Mouse (Mus musculus) NIH3T3 (cell line): ENCODE results near the gene Srebf1.

Experiments used
- DNase-seq: peaks from one replicate; pipeline ENCODE4 v3.0.0-alpha.2; 2012; ENCODE audit warnings: low read depth

The Srebf1 gene

DNA sequence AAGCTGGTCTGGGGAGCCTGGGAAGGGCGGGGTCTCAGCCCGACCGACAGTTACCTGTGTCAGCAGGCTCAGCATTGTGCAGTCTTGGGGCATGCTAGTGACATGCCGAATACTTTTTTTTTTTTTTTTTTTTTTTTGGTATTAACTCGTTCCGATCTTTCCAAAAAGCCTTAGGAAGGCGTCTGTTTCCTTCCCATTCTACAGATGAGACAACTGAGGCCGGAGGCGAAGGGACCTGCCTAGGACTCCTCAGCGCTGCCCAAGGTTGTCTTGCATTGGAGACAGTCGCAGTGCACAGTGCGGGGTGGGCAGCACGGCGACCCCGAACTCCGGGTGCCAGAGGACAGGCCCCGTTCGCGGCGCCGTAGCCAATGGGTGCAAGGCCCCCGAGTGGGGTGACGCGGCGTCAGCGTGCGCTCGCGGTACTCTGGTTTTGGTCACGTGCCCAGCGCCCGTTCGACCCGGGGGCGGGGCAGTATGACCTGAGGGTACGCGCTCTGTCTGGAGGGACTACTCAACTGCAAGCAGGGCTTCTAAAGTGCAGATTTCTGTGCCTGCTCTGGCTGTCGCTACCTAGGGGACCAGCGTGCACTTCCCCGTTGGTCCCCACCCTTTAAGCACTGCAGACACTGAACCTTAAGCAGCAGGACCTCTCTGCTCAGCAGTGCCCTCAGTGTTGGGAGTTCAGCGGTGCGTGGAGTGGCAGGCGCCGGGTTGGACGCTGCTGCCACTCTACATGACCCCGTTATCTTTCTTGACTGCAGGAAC, at the start of gene Srebf1:
Gene Srebf1, minus strand, starts transcription at position 113 of the 768 bp plus-strand sequence.
- no peak for DNase-seq

DNA sequence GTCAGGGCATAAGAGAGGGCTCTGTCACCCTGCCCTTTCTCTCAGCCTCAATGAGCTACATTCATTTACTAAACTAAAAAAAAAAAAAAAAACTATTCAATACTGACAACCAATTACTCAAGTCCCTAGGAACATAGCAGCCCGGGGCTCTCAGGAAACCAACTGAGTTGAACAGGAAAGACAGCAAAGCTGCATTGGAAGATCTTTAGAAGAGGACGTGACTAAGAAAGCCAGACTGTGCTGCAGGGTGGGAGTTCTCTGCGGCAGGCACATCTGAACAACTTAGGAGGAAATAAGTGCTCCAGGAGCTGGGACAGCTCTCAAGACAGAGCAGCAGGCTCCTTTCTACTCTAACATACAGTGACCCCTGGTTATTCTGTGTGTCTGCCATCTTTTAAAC, 46.2 kb upstream of the Srebf1 start:
- no peak for DNase-seq

- no peak for DNase-seq
These were observed 43.0 kb upstream of the Srebf1 start for GRCm38 (mm10) chr11:60265271-60265985.

GRCm38 (mm10) chr11:60264651-60265050, 42.3 kb upstream of the Srebf1 start:
- DNase-seq = no peak

DNA sequence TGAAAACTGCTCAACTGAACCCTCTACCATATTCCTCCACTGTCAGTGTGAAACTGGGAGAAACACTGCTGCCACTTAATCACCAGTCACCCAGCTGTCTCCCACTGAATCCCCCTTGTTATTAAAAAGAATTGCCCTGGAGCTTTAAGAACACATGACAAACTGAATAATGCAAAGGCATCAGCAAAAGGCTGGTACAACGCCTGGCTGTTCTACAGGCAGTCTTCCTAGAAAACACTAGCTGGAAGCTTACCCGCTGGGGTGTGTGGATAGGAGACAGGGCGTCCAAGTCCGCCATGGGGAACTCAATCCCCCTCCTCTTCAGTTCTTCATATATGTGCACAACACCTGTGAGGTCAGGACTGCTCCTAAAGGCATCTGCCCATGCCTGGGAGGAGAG, 40.0 kb upstream of the Srebf1 start:
- DNase-seq = no peak

DNA sequence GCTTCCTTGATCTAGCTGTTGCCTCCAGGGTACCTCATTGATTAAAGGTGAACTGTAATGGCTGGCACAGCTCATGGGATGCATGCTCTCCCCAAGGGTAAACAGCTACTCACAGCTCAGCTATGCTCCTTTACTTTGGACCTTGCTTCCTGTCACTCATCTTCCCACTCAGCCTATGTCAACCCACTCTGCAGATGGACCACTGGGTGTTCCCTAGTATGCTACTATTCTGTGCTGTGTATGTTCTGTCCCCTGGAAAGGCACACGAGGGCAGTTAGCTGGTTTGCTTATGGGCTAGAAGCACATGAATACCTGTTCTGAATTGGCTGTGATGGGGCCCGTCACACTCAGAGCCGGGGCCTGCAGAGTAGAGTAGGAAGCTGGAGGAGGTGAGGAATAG, 38.4 kb upstream of the Srebf1 start:
- no peak for DNase-seq

DNA sequence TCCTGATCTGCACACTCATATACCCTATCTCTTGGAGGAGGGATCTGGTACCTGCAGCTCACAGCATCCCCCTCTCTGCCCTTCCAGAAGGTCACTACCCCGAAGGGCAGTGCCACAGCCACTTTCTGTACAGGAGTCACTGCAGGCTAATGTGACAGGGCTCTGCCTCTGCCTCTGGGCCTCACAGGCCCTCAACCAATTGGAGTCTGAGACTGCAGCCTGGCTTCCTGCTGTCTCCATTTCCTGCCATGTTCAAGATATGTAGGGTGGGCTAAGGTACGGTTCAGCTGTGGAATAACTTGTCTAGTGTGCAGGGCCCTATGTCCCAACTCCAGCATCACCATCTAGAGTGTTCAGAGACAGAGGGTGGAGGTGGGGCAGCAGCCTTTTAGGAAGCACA, 35.3 kb upstream of the Srebf1 start:
- no peak for DNase-seq

DNA sequence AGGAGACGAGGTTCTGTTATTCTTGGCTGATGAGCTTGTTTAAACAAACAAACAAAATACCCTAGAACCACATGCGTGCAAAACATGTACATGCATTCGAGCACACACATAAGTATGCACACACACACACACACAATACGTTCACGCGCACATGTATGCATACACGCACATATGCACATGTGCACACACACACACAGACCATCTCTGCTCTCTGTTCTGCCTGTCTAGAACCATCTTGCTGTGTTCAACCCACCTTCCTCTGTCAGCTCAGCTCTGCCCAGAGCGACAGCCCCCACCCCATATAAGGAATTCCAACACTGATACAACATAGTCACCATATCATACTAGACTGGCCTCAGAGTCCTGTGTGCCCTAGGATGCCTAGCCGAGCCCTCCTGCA, 34.3 kb upstream of the Srebf1 start:
- DNase-seq = no peak

DNA sequence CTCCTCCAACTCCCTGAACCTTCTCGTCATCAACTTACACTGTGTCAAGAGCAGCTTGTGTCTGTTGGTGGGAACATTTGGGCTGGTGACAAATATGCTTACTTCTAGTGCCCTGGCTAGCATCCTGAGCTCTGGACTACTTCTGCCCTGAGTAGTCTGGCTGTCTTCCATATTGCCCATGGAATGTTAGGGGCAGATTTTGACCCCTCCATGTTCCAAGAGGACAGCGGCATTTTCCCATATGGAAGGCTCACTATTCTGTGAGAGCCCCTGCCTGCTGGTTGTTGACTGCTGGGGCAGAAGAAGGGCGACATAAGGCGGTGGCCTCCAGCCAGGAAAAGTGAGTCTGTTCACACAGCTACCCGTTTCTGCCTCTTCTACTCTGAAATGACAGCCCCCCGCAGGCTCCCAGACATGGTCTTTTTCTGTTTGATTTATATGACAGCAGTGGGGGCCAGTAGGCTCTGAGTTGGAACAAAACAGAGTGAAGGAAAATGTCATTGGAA, 33.8 kb upstream of the Srebf1 start:
- peak; percentile 53 for DNase-seq

GRCm38 (mm10) chr11:60255639-60256038, 33.3 kb upstream of the Srebf1 start:
- no peak for DNase-seq

GRCm38 (mm10) chr11:60255181-60255580, 32.8 kb upstream of the Srebf1 start:
- no peak for DNase-seq

- peak; percentile 17 for DNase-seq
These were observed 31.9 kb upstream of the Srebf1 start for GRCm38 (mm10) chr11:60254308-60254707.

DNA sequence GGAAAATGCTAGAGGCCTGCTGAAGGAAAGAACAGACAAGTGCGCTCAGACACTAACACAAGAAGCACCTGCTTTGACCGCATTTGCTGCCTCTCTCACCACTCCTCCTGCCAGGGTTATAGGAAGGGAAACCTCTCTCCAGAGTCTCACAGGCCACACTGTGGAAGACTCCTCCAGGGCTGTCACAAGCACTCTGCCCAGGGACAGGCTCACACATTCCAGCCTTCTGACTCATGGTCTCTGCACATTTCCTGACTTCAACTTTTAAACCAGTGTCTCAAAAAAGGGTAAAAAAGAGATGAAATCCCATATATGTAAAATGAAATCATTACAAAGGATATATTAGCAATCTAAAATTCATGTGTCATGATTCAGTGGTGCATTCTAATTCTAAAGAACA, 31.2 kb upstream of the Srebf1 start:
- peak; percentile 14 for DNase-seq

DNA sequence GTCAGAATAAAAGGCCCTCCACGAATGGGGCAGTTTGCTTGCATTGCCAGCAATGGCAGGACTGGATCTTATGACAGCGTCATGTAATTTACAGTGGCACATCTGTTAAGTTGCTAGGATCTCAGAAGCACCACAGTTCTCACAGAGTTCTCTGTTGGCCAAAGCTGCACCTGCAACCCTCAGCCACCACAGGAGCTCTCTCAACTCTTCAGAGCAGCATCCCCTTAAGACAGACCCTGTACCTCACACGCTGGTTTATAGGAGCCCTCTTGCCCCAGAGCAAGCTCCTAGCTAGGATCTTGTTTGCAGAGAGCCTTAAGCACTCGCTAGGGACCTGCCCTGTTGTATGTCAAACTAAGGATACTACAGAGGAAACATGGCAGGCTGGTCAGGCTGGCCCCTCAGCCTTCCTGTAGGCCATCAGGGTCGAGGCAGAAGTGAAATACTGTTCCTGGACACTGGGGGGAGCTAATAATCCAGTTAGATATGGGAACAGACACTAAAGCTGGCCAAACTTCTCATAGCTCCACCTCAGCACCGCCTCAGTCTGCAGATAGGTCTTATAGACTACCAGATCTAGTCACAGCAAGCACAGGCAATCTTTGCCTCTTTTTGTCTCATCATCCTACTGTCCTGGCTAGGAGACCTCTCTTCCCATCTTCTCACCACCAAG, 28.7 kb upstream of the Srebf1 start:
- peak; percentile 54 for DNase-seq

DNA sequence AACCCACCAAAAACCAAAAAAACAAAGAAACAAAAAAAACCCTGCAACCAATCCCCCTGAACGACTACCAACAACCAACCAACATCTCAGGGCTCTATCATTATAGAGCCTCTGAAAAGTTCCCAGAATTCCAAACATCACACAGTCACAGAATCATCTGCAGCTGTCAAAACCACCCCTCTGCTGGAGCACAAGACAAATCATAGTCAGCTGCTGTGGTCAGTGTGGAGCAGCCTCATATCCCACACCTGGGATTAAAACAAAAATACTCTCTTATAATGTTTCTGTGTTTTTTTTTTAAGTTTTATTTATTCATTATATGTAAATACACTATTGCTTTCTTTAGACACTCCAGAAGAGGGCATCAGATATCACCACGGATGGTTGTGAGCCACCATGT, 27.5 kb upstream of the Srebf1 start:
- no peak for DNase-seq

- DNase-seq = no peak
These were observed 26.4 kb upstream of the Srebf1 start for GRCm38 (mm10) chr11:60248596-60249404.

DNA sequence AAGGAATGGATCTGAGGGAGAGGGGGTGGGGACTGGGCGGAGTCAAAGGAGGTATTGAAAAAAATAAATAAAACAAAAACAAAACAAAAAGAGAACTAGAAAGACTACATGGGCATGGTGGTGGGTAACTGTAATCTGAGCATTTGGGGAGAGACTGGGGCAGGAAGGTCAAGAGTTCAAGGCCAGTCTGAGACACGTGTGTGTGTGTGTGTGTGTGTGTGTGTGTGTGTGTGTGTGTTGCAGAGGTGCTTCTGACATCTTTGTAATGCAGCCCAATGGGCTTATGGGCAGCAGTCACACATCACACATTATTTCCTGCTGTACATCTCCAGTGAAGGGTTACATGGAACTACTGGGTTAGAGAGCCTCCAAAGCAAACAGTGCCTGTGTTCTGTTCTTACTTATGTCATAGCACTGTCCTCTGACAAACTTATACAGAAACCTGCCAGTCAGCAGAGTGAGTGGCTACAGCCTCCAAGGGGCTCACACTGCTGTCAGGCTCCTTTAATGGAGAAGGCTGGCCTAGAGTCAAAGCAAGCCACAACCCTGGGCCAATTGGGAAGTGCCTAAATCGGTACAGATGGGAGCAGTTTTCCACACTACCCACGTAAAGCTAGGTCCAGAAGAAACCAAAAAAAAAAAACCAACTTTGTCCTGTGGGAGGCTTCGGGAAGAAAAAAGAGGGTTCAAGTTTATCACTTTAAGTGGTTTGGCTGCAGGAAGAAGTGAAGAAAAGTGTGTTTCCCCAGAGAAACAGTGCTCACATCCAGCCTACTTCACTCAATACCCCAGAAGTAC, 25.6 kb upstream of the Srebf1 start:
- no peak for DNase-seq

DNA sequence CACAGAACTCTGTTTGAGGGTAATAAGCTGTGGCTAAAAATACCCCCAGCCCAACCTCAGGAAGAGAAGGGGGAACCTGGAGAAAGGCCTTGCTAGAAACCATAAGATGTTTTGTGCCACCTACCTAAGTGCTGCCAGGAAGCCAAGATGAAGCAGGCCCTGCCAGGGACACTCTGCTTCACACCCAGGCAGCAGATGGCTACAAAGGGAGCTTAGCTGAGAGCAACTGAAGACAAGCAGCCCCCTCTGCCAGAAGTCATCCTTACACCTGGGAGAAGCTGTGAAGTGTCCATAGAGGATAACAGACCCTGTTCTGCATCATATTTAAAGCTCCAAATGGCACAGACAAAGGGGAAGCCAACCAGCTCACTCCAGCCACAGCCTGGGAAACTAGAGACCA, 23.7 kb upstream of the Srebf1 start:
- no peak for DNase-seq

DNA sequence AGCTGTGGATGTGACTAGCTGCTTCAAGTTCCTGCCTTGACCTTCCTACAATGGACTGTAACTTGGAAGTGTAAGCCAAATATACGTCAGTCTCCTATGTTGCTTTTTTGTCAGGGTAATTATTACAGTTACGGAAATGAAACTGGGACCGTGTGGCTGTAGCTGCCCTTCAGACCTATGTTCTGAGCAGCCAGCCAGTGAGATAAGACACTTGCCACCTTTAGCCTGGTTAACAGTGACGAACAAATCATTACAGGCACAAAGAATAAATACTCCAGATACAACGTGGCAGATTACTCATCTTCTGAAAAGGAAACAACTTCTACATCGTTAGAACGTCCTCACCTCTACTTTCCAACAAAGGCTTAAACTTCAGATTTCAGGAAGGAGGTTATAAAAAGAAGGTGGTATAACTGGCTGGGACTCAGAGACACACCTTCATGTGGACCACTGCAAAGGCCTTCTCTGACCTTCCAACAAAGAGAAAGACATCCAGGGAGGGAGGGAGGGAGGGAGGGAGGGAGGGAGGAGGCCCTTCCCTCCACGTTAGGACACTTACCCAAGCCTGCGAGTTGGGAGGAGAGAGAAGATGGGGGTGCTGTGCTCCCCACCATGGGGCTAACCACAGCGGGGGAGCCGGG, 22.2 kb upstream of the Srebf1 start:
- no peak for DNase-seq

GRCm38 (mm10) chr11:60240509-60240908, 18.1 kb upstream of the Srebf1 start:
- DNase-seq = no peak

DNA sequence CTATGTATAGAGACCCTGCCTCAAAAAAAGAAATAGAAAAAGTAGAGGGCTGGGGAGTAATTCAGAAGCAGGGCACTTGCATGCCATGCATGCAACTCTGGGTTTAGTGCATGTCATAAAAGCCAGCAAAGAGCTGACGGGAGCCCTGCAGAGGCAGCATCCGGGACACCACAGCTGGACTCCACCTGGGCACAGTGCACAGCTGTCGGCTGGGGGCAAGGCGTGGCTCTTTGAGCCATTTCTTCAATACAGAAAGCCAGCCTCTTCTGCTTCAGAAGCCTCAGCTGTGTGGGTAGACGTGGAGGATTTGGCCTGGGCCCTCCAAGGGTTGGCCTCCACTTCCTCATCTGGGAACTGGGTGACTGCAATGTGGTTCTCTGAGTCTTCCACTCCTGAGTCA, 13.0 kb upstream of the Srebf1 start:
- no peak for DNase-seq
